Mouse (Mus musculus) kidney, postnatal 10 days (tissue): Measurements from ENCODE around the gene Piezo1.
A peak's percentile ranks its signal among the peaks of the same experiment; 100 is the strongest.
"Not testable (repeated sequence)": the region's sequence is repeated elsewhere in the genome, so short reads cannot be mapped to it uniquely, and the experiment has no call there.

Experiments
- DNase-seq: peaks from one replicate; pipeline ENCODE4 v3.0.0; 2021; ENCODE audit warnings: mixed read lengths

Gene Piezo1

DNA sequence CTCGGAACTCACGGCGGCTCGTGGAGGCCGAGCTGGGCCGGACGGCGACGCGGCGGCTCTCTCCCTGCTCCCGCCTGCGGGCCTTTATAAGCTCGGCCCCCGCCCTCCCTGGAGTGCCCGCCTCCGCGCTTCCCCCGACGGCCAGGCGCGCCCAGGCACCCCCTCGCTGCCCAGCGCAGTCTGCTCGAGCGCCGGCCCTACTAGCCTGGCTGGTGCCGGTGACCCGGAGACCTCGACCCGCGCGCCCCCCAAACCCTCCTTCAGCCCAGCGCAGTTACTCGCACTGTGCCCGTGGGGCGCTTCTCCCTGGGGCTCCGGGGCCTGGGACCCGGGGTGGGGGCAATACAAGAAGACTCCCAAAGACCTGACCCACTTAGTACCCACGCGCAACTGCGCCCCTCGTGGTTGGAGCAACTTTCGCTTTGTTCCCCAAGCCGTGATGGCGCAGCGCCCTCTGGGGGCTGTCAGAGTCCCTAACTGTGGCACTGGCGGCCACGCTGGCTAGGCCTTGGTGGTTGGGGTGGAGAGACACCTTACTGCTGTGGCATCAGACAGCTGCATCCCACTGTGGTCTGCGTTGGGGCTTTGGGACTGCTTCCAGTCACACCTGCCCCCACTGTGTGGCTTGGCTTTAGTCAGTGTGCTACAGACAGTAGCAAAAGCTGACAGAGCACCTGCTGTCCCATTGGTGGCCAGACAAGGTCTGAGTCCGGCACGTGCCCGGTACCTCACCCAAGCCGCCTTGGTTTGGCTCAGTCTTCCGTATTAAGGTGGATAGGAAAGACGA is at the start of gene Piezo1:
Gene Piezo1 (minus strand): TSS at position 65 of the 787 bp plus-strand sequence.
- DNase-seq: peak; percentile 96

DNA sequence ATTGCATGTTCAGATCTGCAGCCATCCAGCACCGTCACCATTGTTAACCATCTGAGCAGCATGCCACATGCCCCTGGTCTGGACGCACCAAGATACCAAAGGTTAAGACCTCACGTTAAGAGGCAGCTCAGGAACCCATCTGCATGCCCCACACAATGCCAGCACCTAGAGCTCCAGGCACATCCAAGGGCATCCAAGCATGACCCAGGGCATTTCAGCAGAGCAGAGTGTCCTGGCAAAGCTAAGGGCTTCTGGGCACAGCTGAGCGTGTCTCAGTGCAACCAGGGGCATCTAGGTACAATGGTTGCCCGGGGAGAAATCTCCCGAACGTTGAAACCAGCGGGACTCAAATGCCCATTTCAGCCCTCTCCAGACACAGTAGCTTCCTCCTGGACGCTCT is 49.5 kb upstream of the Piezo1 start:
- no peak for DNase-seq

DNA sequence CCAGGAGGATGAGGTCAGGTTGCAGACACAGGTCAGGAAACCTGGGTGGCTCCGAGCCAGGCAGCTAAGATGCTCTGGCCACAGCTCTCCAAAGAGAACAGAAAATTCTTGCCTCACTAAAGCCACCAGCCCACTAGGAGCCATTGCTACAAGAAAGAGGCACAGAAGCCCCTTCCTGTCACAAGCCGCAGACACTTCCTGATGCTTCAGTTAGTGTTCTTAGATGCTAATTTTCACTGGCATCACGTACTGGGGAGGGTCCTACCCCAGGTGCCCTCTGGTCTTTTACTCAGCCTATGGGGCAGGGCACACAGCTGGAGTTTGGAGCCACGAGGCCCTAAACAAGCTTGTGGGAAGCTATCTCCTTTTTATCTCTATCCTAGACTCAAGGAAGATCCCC is 44.9 kb upstream of the Piezo1 start:
- DNase-seq: no peak

DNA sequence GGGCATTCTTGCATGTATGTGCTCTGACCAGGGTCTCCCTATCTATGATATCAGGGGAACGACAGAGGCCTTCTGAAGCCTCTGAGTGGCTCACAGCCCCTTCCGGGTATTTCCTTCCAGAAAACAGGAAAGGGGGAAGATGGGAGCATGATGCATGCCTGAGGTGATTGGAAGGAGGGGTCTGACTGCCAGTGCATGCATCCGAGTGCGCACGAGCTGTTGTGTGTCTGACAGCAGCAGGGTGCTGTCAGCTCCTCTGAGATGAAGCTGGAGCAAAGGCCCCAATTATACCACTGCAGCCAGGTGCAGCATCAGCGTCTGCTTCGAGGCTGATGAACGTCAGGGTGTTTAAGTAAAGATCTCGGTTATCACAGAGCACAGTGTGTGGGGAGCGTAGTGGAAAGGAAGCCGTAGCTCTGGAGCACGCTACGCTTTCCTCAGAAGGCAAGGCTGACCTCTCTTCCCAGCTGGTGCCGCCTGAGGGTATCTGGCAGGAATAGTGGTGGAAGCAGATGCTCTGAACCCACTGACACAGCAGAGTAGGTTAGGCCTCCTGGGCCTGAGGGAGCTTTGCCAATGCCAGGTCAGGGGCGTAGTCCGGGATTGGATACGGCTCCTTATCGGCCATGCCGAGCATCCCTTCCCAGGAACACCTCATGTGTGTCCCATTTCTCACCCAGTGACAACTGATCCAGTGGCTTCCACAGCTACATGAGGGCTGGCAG is 42.8 kb upstream of the Piezo1 start:
- DNase-seq: no peak

DNA sequence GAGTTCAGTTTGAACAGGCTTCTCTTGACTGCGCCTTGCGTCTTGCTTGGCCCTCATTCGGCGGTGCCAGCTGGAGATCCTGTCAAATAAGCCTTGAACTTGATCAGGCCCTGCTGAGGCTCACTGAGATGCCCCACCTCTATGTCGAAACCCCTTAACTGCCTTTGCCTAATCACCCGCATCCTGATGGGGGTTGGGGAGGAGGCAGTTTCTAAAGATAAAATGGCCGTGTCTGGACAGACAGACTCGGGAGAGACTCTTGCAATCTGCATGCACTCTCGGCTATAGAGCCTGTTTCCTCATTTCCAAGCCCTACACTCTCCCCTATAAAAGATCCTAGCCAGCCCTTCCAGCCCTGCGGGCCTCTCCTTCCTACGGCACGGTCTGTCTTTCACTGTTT is 42.1 kb upstream of the Piezo1 start:
- no peak for DNase-seq

DNA sequence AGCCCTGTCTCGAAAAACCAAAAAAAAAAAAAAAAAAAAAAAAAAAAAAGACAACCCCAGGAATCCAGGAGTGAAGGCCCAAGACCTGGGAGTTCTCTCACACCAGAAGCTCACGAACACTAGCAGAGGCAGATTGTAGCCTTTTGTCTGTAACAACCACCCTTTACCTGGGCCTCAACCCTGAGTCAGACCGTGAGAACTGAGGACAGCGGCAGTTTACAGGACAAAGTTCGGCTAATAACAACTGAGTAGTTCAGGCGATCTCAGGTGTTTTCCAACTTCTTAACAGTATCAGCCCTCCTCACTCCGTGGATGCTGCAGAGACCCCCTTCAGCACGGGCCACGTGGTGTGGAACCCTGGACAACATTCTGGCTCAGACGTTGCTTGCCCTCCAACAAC is 35.6 kb upstream of the Piezo1 start:
- DNase-seq: no peak

DNA sequence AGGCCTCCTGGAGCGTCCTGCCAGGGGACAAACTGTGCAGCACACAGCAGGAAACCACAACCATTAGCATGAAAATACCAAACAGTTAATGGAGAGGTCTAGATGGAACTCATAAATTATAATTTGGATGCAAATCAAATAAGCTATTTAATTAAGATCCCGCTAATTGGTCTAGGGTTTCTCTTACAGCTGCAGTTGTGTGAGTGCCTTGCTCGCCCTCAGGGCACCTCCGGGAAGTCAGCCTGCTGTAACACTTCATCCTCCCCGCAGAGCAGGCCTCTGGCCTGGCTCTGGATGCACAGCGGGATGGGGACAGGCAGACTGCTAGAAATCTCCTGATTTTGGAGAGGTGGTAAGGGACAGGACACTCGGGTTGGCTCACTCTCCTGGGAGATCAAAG is 35.0 kb upstream of the Piezo1 start:
- DNase-seq: no peak

DNA sequence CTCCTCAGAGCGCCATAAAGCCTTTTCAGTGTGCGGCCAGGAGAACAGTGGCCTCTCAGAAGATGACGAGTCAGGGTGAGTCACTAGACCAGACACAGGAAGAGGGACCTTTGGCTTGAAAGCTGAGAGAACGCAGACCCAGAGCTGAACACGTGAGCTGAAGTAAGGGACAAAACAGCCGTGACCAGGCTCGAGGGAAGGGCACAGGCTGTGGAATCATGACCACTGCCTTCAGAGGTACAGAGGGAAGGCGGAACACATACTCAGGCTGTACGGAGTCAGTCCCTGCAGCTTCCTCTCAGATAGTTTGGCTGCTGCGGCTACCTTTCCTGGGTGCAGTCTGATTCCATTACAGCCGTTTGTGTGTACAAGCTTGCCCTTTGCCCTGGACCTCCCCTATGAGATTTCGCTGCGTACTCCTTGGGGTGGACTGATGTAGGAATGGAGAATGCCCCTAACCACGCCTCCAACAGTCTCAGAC is 34.3 kb upstream of the Piezo1 start:
- DNase-seq: no peak

DNA sequence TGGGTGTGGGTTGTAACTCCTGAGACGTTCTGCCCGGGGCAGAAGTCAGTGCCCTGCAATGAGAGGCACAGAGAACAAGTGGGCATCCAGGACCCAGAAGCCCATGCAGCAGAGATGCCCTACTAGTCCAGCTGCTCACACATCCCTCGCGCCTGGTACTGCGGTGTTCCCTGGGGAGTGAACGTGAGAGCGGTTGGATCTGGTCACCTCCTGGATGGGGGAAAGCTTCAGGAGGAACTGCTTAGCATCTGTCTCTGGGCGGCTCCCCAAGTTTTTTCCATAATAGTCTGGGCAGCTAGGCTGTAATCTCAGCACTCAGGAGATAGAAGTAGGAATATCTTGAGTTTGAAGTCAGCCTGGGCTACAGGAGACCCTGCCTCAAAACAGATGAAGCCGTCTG is 33.9 kb upstream of the Piezo1 start:
- no peak for DNase-seq

DNA sequence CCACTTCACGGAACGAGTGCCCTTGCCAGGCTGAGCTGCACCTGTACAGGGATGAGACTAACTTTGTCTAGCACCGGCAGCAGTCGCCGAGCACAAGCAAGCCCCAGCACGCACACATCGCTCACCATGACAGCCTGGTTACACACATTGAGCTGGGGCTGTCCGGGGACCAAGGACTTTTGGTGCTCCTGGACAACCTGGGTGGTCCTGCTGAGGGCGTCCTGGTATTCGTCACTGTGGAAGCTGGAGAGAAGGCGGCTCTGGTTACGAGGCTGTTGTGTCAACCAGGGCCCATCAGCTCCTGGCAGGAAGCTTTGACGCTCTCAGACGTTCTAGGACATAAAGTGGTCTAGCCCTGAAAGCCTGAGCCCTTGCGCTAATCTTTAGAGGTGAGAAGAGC is 29.8 kb upstream of the Piezo1 start:
- no peak for DNase-seq

DNA sequence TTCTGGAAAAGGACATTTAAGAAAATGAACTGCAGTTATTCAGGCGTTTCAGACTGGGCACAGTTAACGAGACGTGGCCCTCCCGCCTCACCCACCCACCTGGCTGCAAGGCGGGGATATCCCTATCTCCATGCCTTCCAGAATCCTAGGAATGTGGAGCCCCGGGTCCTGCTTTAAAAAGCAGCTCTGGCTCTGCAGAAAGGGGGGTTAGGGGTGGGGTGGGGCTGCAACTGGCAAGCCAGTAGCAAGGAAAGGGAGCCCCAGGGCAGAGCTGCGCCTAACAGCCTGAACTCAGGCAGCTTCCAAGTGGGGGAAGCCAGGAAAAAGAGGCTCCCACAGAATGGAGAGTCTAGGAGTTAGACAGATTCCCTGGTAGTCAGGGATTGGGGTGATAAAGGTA is 28.1 kb upstream of the Piezo1 start:
- DNase-seq: peak; percentile 41

DNA sequence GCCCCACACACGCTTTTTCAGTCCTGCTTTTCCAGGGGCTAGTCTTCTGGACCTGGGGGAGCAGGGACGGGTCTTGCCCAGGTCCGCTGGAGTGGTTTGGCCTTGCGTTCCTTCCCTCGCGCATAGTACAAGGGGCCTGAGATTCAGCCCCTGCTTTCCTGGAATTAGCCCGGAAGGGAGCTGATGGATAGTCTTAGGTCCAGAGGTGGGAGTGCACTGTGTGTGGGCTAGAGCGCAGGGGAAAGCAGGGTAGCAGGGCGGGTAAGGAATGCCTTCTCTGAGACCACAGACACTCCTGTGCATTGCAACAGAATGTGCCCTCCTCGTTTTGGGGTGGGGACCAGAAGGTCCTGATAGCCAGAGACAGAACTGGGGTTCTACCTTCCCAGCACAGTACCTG is 26.0 kb upstream of the Piezo1 start:
- DNase-seq: no peak

DNA sequence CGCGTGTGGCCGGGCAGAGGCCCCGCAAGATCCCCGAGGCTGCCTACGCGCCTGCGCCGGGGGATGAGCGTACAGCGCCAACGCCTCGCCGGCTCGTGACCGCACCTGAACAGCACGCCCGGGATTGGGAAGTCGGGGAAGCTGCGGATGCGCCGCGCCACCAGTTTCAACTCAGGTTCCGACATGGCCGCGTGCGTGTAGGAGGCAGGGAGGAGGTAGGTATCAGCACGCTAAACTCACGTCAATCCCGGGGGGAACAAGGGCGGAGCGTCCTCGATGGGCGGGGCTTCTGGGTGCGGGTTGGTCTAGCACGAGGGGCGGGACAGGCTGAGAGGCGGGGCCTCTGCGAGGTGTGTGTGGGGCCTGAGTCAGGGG is 25.5 kb upstream of the Piezo1 start, which contains the start of gene Aprt:
Gene Aprt (minus strand): TSS at position 262 of the 375 bp plus-strand sequence.
- DNase-seq: peak; percentile 96

DNA sequence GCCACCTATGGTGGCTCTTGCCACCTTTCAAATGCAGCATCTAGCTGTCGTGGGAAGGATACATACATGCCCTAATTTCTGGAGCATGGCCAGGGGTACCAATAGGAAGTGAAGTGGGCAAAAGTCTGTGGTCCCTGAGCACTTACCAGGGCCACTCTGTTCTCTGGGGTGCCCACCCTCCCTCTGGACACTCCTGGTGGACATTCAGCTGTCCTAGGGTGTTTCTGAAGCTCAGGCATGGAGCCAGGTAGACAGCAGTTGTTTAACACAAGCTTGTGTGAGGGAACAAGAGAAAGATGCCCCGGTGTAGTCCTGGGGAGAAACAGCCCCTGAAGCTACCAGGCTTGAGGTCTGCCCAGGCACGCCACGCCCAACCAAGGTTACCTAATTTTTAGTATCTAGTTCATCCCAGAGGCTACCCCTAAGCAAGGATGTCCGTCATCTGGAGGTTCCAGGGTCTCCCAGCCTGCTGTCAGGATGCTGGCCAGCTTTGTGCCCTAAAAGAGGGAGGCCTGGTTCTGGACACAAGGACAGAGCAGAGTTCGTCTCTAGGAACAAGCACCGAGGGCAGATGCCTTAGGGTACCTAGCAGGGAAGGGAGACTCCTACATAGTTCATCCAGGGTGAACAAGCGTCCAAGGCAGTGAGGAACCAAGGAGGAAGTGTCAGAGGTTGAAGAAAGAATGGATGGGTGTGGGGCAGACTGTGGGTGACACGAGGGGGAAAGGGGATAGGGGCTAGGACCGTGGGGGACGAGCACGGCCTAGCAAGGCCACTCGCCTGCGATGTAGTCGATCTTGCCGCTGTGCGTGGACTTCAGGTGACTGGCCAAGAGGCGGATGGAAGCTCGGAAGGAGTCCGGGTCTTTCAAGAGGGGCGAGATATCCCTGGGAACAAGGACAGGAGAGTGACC is 24.9 kb upstream of the Piezo1 start:
- no peak for DNase-seq

DNA sequence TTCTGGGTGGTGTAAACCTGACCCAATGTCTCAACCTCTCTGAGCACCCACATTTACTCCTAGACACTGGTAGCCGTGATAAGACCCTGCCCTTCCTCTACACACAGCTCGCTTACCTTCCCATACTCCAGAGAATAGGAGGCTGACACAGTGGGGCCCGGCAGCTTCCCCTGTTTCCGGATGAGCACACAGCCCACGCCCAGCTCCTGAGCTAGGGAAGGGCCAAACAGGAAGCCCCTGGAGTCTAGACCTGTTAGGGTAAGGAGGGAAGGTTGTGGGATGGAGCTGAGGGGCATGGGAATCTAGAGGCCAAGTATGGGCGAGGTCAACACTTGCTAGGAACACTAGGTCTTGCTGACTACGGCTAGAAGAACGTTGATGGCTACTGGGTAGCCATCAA is 24.2 kb upstream of the Piezo1 start:
- no peak for DNase-seq

DNA sequence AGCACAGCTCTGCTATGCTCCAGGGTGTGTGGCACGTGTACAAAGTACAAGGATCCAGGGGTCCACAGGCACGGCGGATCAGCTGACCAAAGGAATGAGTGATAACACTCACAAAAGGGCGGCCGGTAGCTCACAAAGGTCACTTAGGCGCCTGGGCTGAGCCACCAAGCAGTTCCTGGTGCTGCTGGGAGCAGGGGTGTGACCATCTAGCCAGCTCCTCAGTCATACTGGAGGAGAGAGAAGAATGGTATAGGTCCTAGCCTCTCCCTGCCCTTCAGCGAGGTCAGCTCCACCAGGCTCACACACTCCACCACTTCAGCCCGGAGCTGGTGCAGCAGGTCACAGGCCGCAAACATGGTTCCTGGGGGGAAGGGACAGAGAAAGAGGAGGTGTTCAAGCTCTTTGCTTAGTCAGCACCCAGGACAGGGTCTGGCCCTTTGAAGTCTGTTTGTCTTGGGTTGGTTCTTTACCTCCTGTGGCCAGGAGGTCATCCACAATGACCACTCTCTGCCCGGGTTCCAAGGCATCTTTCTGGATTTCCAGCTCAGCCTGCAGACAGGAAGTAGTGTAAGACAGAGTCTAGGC is 23.6 kb upstream of the Piezo1 start:
- DNase-seq: no peak

DNA sequence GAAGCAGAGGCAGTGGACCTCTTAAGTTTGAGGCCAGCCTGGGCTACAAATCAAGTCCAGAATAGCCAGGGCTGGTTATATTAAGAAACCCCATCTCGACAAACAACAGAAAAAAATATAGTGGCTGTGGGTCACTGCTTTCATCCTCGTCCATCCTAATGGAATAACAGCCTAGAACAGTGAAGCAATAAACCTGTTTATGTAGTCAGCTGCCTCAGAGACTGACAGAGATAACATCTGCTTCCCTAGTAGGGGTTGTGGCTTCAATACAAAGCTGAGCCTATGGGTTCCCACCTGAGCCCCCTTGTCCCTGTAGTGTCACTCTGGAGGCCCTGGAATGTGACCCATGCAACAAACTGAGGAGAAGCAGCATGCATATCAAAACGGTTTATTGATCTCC is 23.1 kb upstream of the Piezo1 start:
- no peak for DNase-seq

DNA sequence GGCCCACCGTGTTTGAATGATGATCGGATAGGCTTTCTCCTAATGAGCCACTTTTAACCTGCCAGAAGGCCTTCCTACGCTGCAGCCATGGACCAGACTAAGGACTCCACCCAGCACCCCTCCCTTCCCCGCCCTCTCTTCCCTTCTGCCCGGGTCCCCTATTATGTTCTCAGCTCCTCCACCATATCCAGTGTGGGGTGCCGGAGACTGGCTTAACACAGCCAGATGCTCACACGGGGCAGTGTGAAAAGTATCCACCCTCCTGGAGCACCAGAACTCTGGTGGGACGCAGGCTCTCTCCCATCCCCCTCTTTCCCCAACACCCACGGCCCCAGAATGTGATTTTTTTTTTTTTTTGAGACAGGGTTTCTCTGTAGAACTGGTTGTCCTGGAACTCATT is 22.4 kb upstream of the Piezo1 start:
- DNase-seq: no peak

DNA sequence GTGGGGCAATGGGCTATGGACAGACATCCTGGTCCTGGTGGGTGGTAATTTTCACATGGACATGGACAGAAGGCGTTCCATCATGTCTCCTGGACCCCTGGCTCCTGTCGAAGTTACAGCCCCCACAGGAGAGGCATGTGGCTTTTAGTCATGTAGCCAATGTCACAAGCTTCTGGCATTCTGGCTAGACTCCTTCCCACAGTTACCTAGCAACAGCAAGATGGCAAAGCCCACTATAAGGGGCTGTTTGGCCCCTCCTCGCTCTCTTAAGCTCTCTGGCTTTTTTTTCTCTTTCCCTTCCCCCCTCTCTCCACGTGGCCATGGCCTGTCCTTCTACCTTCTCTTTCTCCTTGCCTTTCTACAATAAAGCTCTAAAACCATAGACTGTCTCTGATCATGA is 22.0 kb upstream of the Piezo1 start:
- not testable (repeated sequence) for DNase-seq

DNA sequence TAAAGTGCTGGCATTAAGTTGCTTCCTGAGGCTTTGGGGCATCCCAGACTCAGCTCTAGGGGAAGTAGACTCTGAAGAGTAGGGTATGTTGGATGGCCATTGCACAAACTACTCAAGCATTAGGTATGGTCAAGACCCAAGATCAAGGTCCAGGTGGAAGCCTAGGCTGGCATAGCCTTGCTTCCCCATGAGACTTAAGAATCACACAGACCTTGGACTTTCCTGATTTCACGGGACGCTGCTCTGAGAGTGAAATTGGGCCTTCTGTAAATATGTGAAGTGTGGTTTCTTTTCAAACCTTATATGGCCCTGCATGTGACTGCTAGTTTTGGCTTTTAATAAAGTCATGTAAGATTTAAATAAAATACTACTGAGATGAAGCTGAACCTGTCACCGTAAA is 21.6 kb upstream of the Piezo1 start:
- no peak for DNase-seq

DNA sequence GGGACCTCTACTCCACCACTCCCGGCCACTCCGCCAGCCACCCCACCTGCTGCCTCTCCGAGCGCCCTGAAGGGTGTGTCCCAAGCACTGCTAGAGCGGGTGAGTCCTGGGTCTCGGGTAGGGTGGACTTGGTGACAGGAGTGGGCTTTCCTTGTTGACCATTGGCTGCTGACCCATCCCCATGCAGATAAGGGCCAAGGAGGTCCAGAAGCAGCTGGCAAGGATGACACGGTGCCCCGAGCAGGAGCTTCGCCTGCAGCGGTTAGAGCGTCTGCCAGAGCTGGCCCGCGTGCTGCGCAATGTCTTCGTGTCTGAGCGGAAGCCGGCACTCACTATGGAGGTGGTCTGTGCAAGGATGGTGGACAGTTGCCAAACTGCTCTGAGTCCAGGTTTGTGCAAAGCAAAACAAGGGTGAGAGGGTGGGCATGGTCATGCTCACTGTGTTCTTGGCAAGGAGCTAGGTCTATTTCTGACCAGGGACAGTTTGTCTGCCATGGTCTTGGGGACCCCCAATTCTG is 20.7 kb upstream of the Piezo1 start:
- DNase-seq: no peak

DNA sequence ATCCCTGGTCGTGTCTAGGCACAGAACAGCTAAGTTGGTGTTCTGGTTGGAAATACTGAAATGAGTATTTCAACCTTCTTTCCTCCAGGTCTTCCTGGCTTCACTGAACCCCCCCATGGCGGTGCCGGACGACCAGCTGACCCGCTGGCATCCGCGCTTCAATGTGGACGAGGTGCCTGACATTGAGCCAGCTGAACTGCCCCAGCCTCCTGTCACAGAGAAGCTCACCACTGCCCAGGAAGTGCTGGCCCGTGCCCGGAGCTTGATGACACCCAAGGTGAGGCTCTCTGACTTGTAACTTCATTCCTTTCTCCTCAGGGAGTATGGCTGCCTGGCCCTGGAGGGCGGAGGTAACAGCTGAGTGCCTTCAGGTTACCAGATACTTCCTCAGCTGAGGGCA is 20.0 kb upstream of the Piezo1 start:
- no peak for DNase-seq

DNA sequence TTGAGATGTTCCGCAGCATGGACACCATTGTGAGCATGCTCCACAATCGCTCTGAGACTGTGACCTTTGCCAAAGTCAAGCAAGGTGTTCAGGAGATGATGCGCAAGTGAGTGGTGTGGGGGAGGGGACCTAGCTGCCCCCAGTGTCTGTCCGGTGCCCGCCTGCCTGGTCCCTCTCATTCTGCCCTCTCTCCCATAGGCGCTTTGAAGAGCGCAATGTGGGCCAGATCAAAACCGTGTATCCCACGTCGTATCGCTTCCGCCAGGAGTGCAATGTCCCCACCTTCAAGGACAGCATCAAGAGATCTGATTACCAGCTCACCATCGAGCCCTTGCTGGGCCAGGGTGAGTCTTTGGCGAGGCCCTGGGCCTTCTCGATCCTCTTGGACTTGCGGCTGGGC is 18.9 kb upstream of the Piezo1 start:
- no peak for DNase-seq
